Mouse (Mus musculus) hindbrain, embryonic 14.5 days (tissue): ENCODE data around the gene Cep19. TPM values are rescaled to one million over a fixed set of nuclear protein-coding genes. Genes with fewer than 3 reads are reported as not detected.
"Not testable (repeated sequence)": the region's sequence is repeated elsewhere in the genome, so short reads cannot be mapped to it uniquely, and the experiment has no call there.

ENCODE experiments used
- ATAC-seq: fragments of 200-750 bp; cut with Nextera tagmentation; 2 replicates; pipeline ENCODE4 v1.8.0; 2017; ENCODE audit warnings: moderate number of reproducible peaks, mild to moderate bottlenecking, moderate TSS enrichment, moderate library complexity; ENCODE audit not compliant: low FRiP score
- DNase-seq: peaks from one replicate; pipeline ENCODE4 v3.0.0-alpha.2; 2015; ENCODE audit warnings: low spot score
- H3K27ac ChIP-seq: fragments of 300-500 bp; sonication (generic); 2 replicates; pipeline ENCODE4 v1.5.1; 2014; ENCODE audit warnings: mild to moderate bottlenecking, moderate library complexity
- H3K27me3 ChIP-seq: fragments of 300-500 bp; sonication (generic); 2 replicates; pipeline ENCODE4 v1.6.1; 2014; ENCODE audit warnings: mild to moderate bottlenecking, low read length, mixed read lengths; ENCODE audit not compliant: control insufficient read depth, insufficient read depth
- H3K36me3 ChIP-seq: fragments of 300-500 bp; sonication (generic); replicated peaks from 2 replicates; pipeline ENCODE4 v1.6.1; 2014; ENCODE audit not compliant: control insufficient read depth, insufficient read depth
- H3K4me1 ChIP-seq: fragments of 300-500 bp; sonication (generic); replicated peaks from 2 replicates; pipeline ENCODE4 v1.6.1; 2014; ENCODE audit warnings: antibody characterized with exemption, low read length, mixed read lengths; ENCODE audit not compliant: control insufficient read depth, insufficient read depth
- H3K4me2 ChIP-seq: fragments of 300-500 bp; sonication (generic); replicated peaks from 2 replicates; pipeline ENCODE4 v1.6.1; 2014; ENCODE audit warnings: mild to moderate bottlenecking, moderate library complexity
- H3K4me3 ChIP-seq: fragments of 300-500 bp; sonication (generic); replicated peaks from 2 replicates; pipeline ENCODE4 v1.5.1; 2014; ENCODE audit warnings: mild to moderate bottlenecking, low read length
- H3K9ac ChIP-seq: fragments of 300-500 bp; sonication (generic); 2 replicates; pipeline ENCODE4 v1.6.1; 2014
- H3K9me3 ChIP-seq: fragments of 300-500 bp; sonication (generic); 2 replicates; pipeline ENCODE4 v1.6.1; 2016; ENCODE audit warnings: low read length; ENCODE audit not compliant: control insufficient read depth
- WGBS: fragments of 180-500 bp; shearing (Covaris S2); extraction: QIAGEN DNeasy Blood & Tissue Kit; methylation state at CpG from one replicate; pipeline ENCODE4 v1.1.7; 2014; 5-methylcytosine and 5-hydroxymethylcytosine counted together
- polyA plus RNA-seq: library from polyadenylated mRNA; unstranded; fragments of >200 nt; fragmentation: Nextera tagmentation; extraction: Ambion mirVana; gene quantifications from 2 replicates; pipeline ENCODE4 v1.2.1, GENCODE M21; 2014

The Cep19 gene
- polyA plus RNA-seq, 1 experiment from 2014 or later: 50.3 TPM

DNA sequence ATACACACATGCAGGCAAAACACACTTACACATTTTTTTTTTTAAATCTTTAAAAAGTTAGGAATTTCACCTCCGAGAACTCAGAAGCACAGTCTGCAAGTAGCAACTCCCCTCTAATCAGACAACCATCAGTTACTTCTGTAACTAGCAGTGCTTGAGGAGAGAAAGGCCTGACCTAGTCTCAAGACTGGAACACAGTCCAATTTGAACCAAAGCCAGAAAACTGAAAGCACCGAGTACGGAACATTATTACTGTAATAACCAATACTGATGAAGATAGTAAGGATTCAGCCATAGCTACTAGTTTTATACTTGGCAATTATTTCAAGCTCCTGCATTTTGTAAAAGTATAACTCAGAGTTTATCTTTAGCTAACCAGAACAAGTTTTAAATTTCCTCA, 23.2 kb upstream of the Cep19 start:
- Histone ChIP-seq H3K4me2 (0 out of 2 replicates have a peak overlapping the region, but pooled peaks have one; percentile 22), H3K9me3 (no peaks in the 10 kb centered on the region), H3K27me3 (no peaks in the 10 kb centered on the region), H3K9ac (peak overlapping the region; percentile 3; the same call in 1 of the 2 replicates), H3K4me3 (no peak overlapping the region), H3K27ac (no peak overlapping the region), H3K36me3 (no peaks in the 10 kb centered on the region), H3K4me1 (peaks cover 21% of the 10 kb centered on the region)
- DNase-seq: no peak
- ATAC-seq: no peak
- 85% methylated on average over 3 of the region's 3 CpGs for WGBS

DNA sequence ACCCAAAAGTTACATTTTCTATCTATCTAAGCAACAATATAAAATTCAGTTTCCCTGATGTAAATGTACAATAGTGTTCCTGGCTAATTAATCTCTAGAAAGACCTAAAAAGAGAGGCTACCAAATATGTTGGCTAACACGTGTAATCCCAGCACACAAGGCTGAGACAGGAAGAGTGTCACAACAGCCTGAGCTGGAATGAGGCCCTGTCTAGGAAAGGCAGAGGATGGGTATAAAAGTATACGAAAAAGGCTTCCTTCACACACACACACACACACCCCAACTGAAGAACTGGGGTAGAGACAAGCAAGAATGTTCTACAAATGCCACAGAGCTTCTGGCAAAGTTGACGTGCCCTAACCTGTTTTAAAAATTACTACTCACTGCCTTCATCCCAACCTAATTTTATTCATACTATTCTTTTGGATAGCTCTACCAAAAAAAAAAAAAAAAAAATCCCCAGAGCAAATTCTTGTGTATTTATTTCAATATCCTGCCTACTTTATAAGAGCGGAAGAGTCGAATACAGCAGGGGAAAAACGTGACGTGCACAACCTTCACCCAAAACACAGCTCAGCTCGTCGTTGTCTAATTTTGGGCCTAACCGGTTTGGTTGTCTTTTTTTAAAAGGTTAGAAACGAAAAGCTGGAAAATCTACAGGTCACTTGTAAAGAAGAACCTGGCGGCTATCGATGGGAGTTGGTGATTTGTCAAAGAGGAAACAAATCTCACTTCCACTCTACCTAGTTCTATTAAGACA, 21.8 kb upstream of the Cep19 start:
- WGBS: 12% methylated on average over 13 of the region's 13 CpGs
- no peaks in the 10 kb centered on the region for H3K27me3 ChIP-seq
- H3K4me1 ChIP-seq: peaks cover 21% of the 10 kb centered on the region
- H3K4me2 ChIP-seq: peak overlapping the region; percentile 56
- peak overlapping the region; percentile 94 for H3K4me3 ChIP-seq
- H3K9ac ChIP-seq: peak overlapping the region; percentile 94
- no peaks in the 10 kb centered on the region for H3K9me3 ChIP-seq
- no peak overlapping the region for H3K27ac ChIP-seq
- ATAC-seq (no peak), DNase-seq (no peak)
- no peaks in the 10 kb centered on the region for H3K36me3 ChIP-seq

DNA sequence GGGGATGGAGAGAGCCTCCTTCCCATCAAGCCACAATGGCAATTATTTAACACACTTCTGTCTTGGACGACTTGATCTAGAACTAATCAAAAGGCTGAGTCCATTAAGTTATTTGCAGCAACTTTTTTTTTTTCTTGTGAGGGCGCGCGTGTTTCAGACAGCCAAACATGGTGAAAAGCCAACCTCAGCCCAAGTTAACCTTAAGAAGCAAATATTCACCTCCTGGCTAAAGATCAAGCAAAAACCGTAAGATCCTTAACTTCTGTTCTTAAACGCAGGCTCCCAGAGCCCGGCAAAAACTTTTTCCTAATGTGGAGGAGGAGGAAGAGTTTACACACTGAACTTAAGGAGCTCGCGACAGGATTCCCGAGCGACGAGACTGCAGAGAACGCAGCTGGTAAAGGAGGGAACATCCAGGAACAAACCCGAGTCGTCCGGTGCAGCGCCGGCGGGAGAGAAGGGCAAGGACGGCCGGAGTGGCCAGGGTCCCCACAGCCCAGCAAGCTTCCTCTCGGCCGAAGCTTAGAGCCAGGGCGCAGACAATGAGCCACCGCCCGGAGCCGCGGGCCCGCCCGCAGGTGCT, 21.1 kb upstream of the Cep19 start:
- H3K4me1 ChIP-seq: peaks cover 21% of the 10 kb centered on the region
- peak overlapping the region; percentile 92 for H3K27ac ChIP-seq
- no peaks in the 10 kb centered on the region for H3K9me3 ChIP-seq
- ATAC-seq (no peak), DNase-seq (peak; percentile 35)
- peak overlapping the region; percentile 94 for H3K4me3 ChIP-seq
- no peaks in the 10 kb centered on the region for H3K27me3 ChIP-seq
- H3K36me3 ChIP-seq: peaks cover 3% of the 10 kb centered on the region
- H3K4me2 ChIP-seq: peak overlapping the region; percentile 56
- WGBS: under 1% methylated on average over 30 of the region's 30 CpGs
- H3K9ac ChIP-seq: peak overlapping the region; percentile 94

DNA sequence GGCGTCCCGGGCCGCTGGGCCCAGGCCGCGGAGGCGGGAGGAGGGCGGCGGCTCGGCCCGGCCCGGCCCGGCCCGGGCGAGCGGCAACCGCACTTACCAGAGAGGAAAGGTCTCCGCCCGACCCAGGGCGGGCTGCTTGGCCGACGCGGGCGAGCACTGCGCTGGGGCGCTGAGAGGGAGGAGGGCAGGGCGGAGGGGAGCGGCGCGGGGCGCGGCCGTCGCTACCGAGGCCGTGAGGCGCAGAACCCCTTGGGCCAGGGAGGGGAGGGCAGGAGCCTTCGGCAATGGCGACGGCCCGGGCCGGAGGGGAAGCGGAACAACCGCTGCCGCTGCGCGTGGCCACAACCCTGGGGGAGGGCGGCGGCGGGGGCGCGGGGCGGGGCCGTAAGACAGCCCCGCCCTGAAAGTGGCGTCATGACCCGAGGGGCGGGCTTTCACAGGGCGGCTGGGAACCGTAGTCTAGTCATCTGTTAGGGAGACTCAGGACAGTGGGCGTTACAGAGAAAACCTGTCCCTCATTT, 20.5 kb upstream of the Cep19 start, which contains the start of gene Pak2:
Gene Pak2, minus strand, starts transcription at position 352 of the 521 bp plus-strand sequence.
- DNase-seq: peak; percentile 91
- peak within 1 kb of the TSS; percentile 94 for H3K9ac ChIP-seq
- no peaks in the 10 kb centered on the region for H3K27me3 ChIP-seq
- WGBS: under 1% methylated on average over 36 of the region's 60 CpGs
- peak within 1 kb of the TSS; percentile 56 for H3K4me2 ChIP-seq
- H3K4me1 ChIP-seq: peaks cover 21% of the 10 kb centered on the region
- H3K9me3 ChIP-seq: no peaks in the 10 kb centered on the region
- H3K36me3 ChIP-seq: peaks cover 7% of the 10 kb centered on the region
- peak within 1 kb of the TSS; percentile 94 for H3K4me3 ChIP-seq
- peak; percentile 95 for ATAC-seq
- peak within 1 kb of the TSS; percentile 92 for H3K27ac ChIP-seq

DNA sequence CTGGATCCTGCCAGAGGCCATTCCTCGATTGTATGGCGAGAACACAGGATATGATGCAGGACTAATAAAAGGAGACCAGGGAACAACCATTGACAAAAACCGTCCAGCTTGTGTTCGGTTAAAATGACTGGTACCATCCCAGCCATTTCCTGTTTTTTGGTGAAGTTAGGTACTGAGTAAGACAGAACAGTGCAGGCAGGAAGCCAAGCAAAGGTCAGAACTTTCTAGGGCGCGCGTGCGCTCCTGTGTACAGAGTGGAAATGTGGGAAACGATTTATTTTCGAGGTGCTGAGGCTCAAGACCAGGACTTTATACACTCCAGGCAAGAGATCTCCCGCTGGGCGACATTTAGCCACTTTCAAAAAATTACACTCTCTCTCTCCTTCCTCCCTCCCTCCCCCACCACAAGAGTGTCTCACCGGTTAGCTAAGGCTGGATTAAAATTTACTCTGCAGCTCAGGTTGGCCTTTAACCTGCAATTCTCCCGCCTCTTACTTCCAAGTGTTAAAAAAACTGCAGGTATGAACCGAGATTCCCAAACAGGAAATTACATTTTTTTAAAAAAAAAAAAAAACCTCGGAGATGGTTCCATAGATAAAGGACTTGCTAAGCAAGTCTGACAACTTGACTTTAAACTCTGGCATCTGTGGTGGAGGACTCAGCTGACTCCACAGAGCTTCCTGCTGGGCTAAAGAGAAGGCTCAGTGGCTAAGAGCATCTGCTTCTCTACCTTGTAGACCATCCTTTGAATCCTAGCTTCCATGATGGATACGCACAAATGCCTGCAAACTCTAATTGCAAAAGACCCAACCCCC, 11.8 kb upstream of the Cep19 start:
- H3K9ac ChIP-seq: no peak overlapping the region
- no peak overlapping the region for H3K4me3 ChIP-seq
- no peaks in the 10 kb centered on the region for H3K4me1 ChIP-seq
- H3K36me3 ChIP-seq: peaks cover 89% of the 10 kb centered on the region
- no peak for ATAC-seq
- H3K9me3 ChIP-seq: no peaks in the 10 kb centered on the region
- H3K4me2 ChIP-seq: no peak overlapping the region
- no peak overlapping the region for H3K27ac ChIP-seq
- no peak for DNase-seq
- 89% methylated on average over 17 of the region's 17 CpGs for WGBS
- H3K27me3 ChIP-seq: no peaks in the 10 kb centered on the region

DNA sequence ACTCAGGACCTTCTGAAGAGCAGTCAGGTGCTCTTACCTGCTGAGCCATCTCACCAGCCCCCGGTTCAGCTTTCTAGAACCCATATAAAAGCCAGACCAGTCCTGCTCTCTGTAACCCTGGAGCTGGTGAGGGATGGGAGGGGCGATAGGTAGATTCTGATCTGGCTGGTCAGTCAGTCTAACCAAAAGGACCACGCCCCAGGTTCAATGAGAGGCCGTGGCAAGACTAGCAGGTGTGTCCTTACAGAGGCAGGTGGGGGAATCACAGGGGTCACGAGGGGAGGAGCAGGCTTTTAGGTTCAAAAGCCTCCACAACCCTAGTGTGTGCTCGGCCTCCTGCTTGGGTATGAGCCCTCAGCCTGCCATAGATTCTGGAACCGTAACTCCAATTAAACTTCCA, 8.1 kb upstream of the Cep19 start:
- H3K36me3 ChIP-seq: peaks cover 71% of the 10 kb centered on the region
- no peak for ATAC-seq
- no peaks in the 10 kb centered on the region for H3K4me1 ChIP-seq
- no peak overlapping the region for H3K4me2 ChIP-seq
- no peak overlapping the region for H3K27ac ChIP-seq
- no peak overlapping the region for H3K4me3 ChIP-seq
- 95% methylated on average over 7 of the region's 7 CpGs for WGBS
- no peaks in the 10 kb centered on the region for H3K9me3 ChIP-seq
- no peaks in the 10 kb centered on the region for H3K27me3 ChIP-seq
- no peak overlapping the region for H3K9ac ChIP-seq
- DNase-seq: no peak

DNA sequence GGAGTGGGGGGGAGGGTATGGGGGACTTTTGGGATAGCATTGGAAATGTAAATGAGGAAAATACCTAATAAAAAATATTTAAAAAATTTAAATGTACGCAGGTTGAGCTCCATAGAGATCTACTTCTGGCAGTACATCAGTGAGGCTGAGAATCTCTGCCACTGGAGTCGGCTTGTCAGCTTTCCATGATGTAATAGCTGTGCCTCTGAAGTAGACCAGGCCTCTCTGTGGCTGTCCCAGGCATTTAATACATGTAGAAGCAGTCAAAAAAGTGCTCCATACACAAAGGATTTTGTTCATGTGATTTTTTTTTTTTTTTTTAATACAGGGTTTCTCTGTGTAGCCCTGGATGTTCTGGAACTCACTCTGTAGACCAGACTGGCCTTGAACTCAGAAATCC, 1.8 kb upstream of the Cep19 start:
- peak overlapping the region; percentile 64; the same call in 1 of the 2 replicates for H3K4me2 ChIP-seq
- 95% methylated on average over 2 of the region's 2 CpGs for WGBS
- H3K27ac ChIP-seq: not testable (repeated sequence)

DNA sequence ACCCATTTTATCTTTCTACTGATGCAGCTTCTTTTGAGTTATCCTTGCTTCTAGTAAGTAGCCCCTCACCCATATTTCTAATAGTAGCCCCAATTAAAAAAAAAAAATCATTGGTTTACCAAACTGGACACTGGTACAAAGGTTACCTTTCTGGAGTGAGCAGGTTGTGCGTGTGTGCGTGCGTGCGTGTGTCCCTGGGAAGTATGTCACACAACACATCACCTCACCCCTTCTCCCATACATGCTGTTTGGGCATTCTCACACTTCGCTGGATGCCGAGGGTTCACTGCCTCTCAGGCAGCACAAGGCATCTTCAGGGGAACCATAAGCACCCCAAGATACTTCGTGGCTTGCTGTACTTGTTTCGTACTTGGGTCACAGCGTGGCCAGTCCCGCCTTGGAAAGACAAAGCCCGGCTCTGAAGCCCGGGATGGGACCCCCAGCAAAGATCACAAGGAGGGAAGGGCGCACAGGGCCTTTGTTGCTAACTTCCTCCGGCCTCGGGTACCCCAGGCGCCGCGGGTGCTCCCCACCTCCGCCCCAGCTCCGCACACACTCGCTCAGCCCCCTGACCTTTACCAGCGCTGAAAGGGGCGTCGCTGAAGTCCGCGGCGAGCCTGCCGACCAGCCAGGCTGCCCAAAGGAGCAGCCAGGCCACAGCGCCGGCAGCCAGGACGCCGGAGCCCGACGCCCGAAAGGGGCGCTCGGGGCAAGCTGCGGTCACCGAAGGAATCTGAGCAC, 533 bp upstream of the Cep19 start:
- H3K4me3 ChIP-seq: peak overlapping the region; percentile 93
- DNase-seq (peak; percentile 32), ATAC-seq (peak; percentile 73)
- H3K36me3 ChIP-seq: peaks cover 29% of the 10 kb centered on the region
- peak overlapping the region; percentile 64 for H3K4me2 ChIP-seq
- peak overlapping the region; percentile 80 for H3K27ac ChIP-seq
- H3K4me1 ChIP-seq: peaks cover 13% of the 10 kb centered on the region
- H3K9me3 ChIP-seq: no peaks in the 10 kb centered on the region
- peak overlapping the region; percentile 85 for H3K9ac ChIP-seq
- H3K27me3 ChIP-seq: no peaks in the 10 kb centered on the region
- WGBS: under 1% methylated on average over 39 of the region's 39 CpGs

More for the DNA sequence above, 1.8 kb upstream of the Cep19 start:
- not testable (repeated sequence) for H3K4me3 ChIP-seq, DNase-seq, H3K9me3 ChIP-seq, H3K9ac ChIP-seq, H3K27me3 ChIP-seq, ATAC-seq
- Histone ChIP-seq H3K4me1 (peaks cover 13% of the 10 kb centered on the region), H3K36me3 (peaks cover 19% of the 10 kb centered on the region)
